Mouse (Mus musculus): ENCODE measurements at regions not wholly inside any gene's neighbourhood (a gene's known extent, or its start where the extent isn't known, plus 50 kb on each side); places are given as distances from the start of the nearest gene placed in this dataset.

GRCm38 (mm10) chr13:39702621-39703020 lies 658.6 kb downstream of the Ofcc1 start:
- Histone ChIP-seq H3K4me3 (replicated peaks; ENCODE audit: low read length) (no peak overlapping the region), H3K27me3 (ENCODE audit: insufficient read depth, low read length) (no peaks in the 10 kb centered on the region), H3K4me1 (replicated peaks; ENCODE audit: low read depth, low read length) (no peaks in the 10 kb centered on the region), H3K9me3 (ENCODE audit: low read length) (no peaks in the 10 kb centered on the region), H3K36me3 (ENCODE audit: insufficient read depth, low read length) (no peaks in the 10 kb centered on the region)
- TF ChIP-seq NANOG (IDR thresholded peaks at IDR 0.05; ENCODE audit: borderline replicate concordance, low read length) (no peak), POU5F1 (IDR thresholded peaks at IDR 0.05; ENCODE audit: borderline replicate concordance, low read length) (no peak), CTCF (conservative IDR thresholded peaks at IDR 0.05; ENCODE audit: low read length) (no peak)

GRCm38 (mm10) chr13:39691291-39692024 lies 669.8 kb downstream of the Ofcc1 start:
- Histone ChIP-seq H3K9me3 (ENCODE audit: low read length) (no peaks in the 10 kb centered on the region), H3K36me3 (ENCODE audit: insufficient read depth, low read length) (no peaks in the 10 kb centered on the region), H3K27me3 (ENCODE audit: insufficient read depth, low read length) (no peaks in the 10 kb centered on the region), H3K4me3 (replicated peaks; ENCODE audit: low read length) (no peak overlapping the region), H3K4me1 (replicated peaks; ENCODE audit: low read depth, low read length) (no peaks in the 10 kb centered on the region)
- no peak for TF ChIP-seq POU5F1 (IDR thresholded peaks at IDR 0.05; ENCODE audit: borderline replicate concordance, low read length)
- no peak for TF ChIP-seq NANOG (IDR thresholded peaks at IDR 0.05; ENCODE audit: borderline replicate concordance, low read length)

- Histone ChIP-seq H3K4me3 (replicated peaks; ENCODE audit: low read length) (no peak overlapping the region), H3K27me3 (ENCODE audit: insufficient read depth, low read length) (no peaks in the 10 kb centered on the region), H3K36me3 (ENCODE audit: insufficient read depth, low read length) (no peaks in the 10 kb centered on the region), H3K9me3 (ENCODE audit: low read length) (no peaks in the 10 kb centered on the region), H3K4me1 (replicated peaks; ENCODE audit: low read depth, low read length) (no peaks in the 10 kb centered on the region)
- TF ChIP-seq NANOG (IDR thresholded peaks at IDR 0.05; ENCODE audit: borderline replicate concordance, low read length) = no peak
- no peak for TF ChIP-seq POU5F1 (IDR thresholded peaks at IDR 0.05; ENCODE audit: borderline replicate concordance, low read length)
- no peak for TF ChIP-seq CTCF (conservative IDR thresholded peaks at IDR 0.05; ENCODE audit: low read length)
These were observed 696.7 kb downstream of the Ofcc1 start for GRCm38 (mm10) chr13:39664548-39664947.

GRCm38 (mm10) chr13:39649457-39649856 lies 688.8 kb upstream of the Slc35b3 start:
- peaks cover 2% of the 10 kb centered on the region; the same call in 1 of the 2 replicates for H3K27me3 ChIP-seq (ENCODE audit: insufficient read depth, low read length)
- no peaks in the 10 kb centered on the region for H3K4me1 ChIP-seq (replicated peaks; ENCODE audit: low read depth, low read length)
- no peaks in the 10 kb centered on the region for H3K36me3 ChIP-seq (ENCODE audit: insufficient read depth, low read length)
- no peaks in the 10 kb centered on the region for H3K9me3 ChIP-seq (ENCODE audit: low read length)
- H3K4me3 ChIP-seq (replicated peaks; ENCODE audit: low read length) = no peak overlapping the region
- no peak for TF ChIP-seq NANOG (IDR thresholded peaks at IDR 0.05; ENCODE audit: borderline replicate concordance, low read length)
- TF ChIP-seq CTCF (conservative IDR thresholded peaks at IDR 0.05; ENCODE audit: low read length) = no peak
- TF ChIP-seq POU5F1 (IDR thresholded peaks at IDR 0.05; ENCODE audit: borderline replicate concordance, low read length) = no peak

GRCm38 (mm10) chr13:39647367-39647766 lies 686.7 kb upstream of the Slc35b3 start:
- no peaks in the 10 kb centered on the region for H3K36me3 ChIP-seq (ENCODE audit: insufficient read depth, low read length)
- peaks cover 2% of the 10 kb centered on the region; the same call in 1 of the 2 replicates for H3K27me3 ChIP-seq (ENCODE audit: insufficient read depth, low read length)
- no peak overlapping the region for H3K4me3 ChIP-seq (replicated peaks; ENCODE audit: low read length)
- no peaks in the 10 kb centered on the region for H3K9me3 ChIP-seq (ENCODE audit: low read length)
- TF ChIP-seq POU5F1 (IDR thresholded peaks at IDR 0.05; ENCODE audit: borderline replicate concordance, low read length) = no peak
- peak; percentile 54 for TF ChIP-seq CTCF (conservative IDR thresholded peaks at IDR 0.05; ENCODE audit: low read length)
- H3K4me1 ChIP-seq (replicated peaks; ENCODE audit: low read depth, low read length) = no peaks in the 10 kb centered on the region

- TF ChIP-seq POU5F1 (IDR thresholded peaks at IDR 0.05; ENCODE audit: borderline replicate concordance, low read length) (no peak), NANOG (IDR thresholded peaks at IDR 0.05; ENCODE audit: borderline replicate concordance, low read length) (no peak), CTCF (conservative IDR thresholded peaks at IDR 0.05; ENCODE audit: low read length) (no peak)
- Histone ChIP-seq H3K36me3 (ENCODE audit: insufficient read depth, low read length) (no peaks in the 10 kb centered on the region), H3K9me3 (ENCODE audit: low read length) (no peaks in the 10 kb centered on the region), H3K4me1 (replicated peaks; ENCODE audit: low read depth, low read length) (no peaks in the 10 kb centered on the region), H3K27me3 (ENCODE audit: insufficient read depth, low read length) (no peaks in the 10 kb centered on the region), H3K4me3 (replicated peaks; ENCODE audit: low read length) (no peak overlapping the region)
These were observed 670.9 kb upstream of the Slc35b3 start for GRCm38 (mm10) chr13:39631506-39632132.

Data from E14TG2a.4 (cell line).